Mouse (Mus musculus) bone marrow macrophage, adult 2 months (primary cell): ENCODE measurements around the gene Olfr250.
"Not testable (repeated sequence)": the region's sequence is repeated elsewhere in the genome, so short reads cannot be mapped to it uniquely, and the experiment has no call there.

Experiments used
- CTCF ChIP-seq: IDR thresholded peaks from 2 replicates; pipeline ENCODE4 v1.5.1; 2012; ENCODE audit warnings: low read depth, mild to moderate bottlenecking, low read length, moderate library complexity
- POLR2A ChIP-seq: IDR thresholded peaks from 2 replicates; pipeline ENCODE4 v1.6.1; 2012; ENCODE audit warnings: mild to moderate bottlenecking, low read depth, low read length, borderline replicate concordance

- not testable (repeated sequence) for TF ChIP-seq CTCF, POLR2A
These were observed 40.8 kb downstream of the Olfr250 start for GRCm38 (mm10) chr9:38407502-38407901.
